Mouse (Mus musculus) ES-Bruce4 (cell line): ENCODE measurements around the gene Uso1.

Source experiments
- CTCF ChIP-seq: IDR thresholded peaks from one replicate; pipeline ENCODE4 v1.8.1; 2011; ENCODE audit warnings: low read depth, low read length
- POLR2A ChIP-seq: IDR thresholded peaks from one replicate; pipeline ENCODE4 v1.8.1; 2011; ENCODE audit warnings: low read length; ENCODE audit not compliant: insufficient read depth

DNA sequence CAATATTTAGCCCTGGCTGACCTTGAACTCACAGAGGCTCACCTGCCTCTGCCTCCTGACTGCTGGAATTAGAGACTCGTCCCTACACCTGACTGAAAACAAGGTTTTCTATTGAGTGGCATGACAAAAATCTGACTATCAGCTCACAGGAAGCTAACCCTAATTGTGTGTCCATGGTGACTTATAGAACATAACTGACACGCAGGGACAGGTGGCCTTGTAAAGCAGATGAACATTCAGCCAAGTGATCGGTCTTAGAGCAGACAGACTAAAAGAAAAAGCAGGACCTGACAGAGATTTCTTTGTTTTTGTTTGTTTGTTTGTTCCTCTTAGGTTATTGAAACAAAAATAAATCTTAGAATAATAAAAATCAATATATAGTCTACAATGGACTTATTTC is 10.5 kb downstream of the Uso1 start:
- TF ChIP-seq CTCF (no peak), POLR2A (no peak)
